Mouse (Mus musculus) stomach, embryonic 14.5 days (tissue): ENCODE results near the gene Dcaf8. TPM values are rescaled to one million over a fixed set of nuclear protein-coding genes. Genes with fewer than 3 reads are reported as not detected.
"Not testable (repeated sequence)": the region's sequence is repeated elsewhere in the genome, so short reads cannot be mapped to it uniquely, and the experiment has no call there.

ENCODE experiments used
- ATAC-seq: fragments of 200-750 bp; cut with Nextera tagmentation; 2 replicates; pipeline ENCODE4 v1.8.0; 2017; ENCODE audit warnings: low read depth, moderate TSS enrichment; ENCODE audit not compliant: insufficient number of reproducible peaks, insufficient read depth, low FRiP score
- H3K27ac ChIP-seq: fragments of 300-500 bp; sonication (generic); 2 replicates; pipeline ENCODE4 v1.5.1; 2014; ENCODE audit warnings: mild to moderate bottlenecking, low read length, moderate library complexity, mixed read lengths
- H3K27me3 ChIP-seq: fragments of 300-500 bp; sonication (generic); 2 replicates; pipeline ENCODE4 v1.6.1; 2014; ENCODE audit warnings: low read length, control low read depth, mixed read lengths; ENCODE audit not compliant: control insufficient read depth, insufficient read depth
- H3K36me3 ChIP-seq: fragments of 300-500 bp; sonication (generic); 2 replicates; pipeline ENCODE4 v1.6.1; 2014; ENCODE audit warnings: mild to moderate bottlenecking, control low read depth, low read length, moderate library complexity, mixed read lengths; ENCODE audit not compliant: control insufficient read depth, insufficient read depth
- H3K4me1 ChIP-seq: fragments of 300-500 bp; sonication (generic); 2 replicates; pipeline ENCODE4 v1.6.1; 2014; ENCODE audit warnings: low read length, control low read depth, mixed read lengths; ENCODE audit not compliant: control insufficient read depth, insufficient read depth
- H3K4me2 ChIP-seq: fragments of 300-500 bp; sonication (generic); replicated peaks from 2 replicates; pipeline ENCODE4 v1.6.1; 2014; ENCODE audit warnings: low read depth, low read length, control low read depth
- H3K4me3 ChIP-seq: fragments of 300-500 bp; sonication (generic); 2 replicates; pipeline ENCODE4 v1.5.1; 2014; ENCODE audit warnings: low read depth, low read length, control low read depth
- H3K9ac ChIP-seq: fragments of 300-500 bp; sonication (generic); replicated peaks from 2 replicates; pipeline ENCODE4 v1.6.1; 2014; ENCODE audit warnings: low read depth, mild to moderate bottlenecking, control low read depth, low read length, moderate library complexity, mixed read lengths
- H3K9me3 ChIP-seq: fragments of 300-500 bp; sonication (generic); 2 replicates; pipeline ENCODE4 v1.6.1; 2016; ENCODE audit warnings: low read depth, low read length, control low read depth; ENCODE audit not compliant: control insufficient read depth
- WGBS: fragments of 180-500 bp; shearing (Covaris S2); extraction: QIAGEN DNeasy Blood & Tissue Kit; methylation state at CpG from one replicate; pipeline ENCODE4 v1.1.7; 2014; 5-methylcytosine and 5-hydroxymethylcytosine counted together
- polyA plus RNA-seq: library from polyadenylated mRNA; unstranded; fragments of >200 nt; fragmentation: Nextera tagmentation; extraction: Ambion mirVana; gene quantifications from 2 replicates; pipeline ENCODE4 v1.2.1, GENCODE M21; 2014

Gene Dcaf8
- polyA plus RNA-seq, 1 experiment from 2014 or later = 116 TPM

GRCm38 (mm10) chr1:172221297-172222063 lies 73.6 kb downstream of the Dcaf8 start:
- H3K4me1 ChIP-seq = peaks cover 34% of the 10 kb centered on the region
- ATAC-seq = no peak
- H3K27ac ChIP-seq = peak overlapping the region; percentile 74; the same call in 1 of the 2 replicates
- H3K4me3 ChIP-seq = no peak overlapping the region
- H3K9ac ChIP-seq = no peak overlapping the region
- WGBS = 43% methylated on average over 11 of the region's 11 CpGs
- no peak overlapping the region for H3K4me2 ChIP-seq
- no peaks in the 10 kb centered on the region for H3K9me3 ChIP-seq
- H3K36me3 ChIP-seq = no peaks in the 10 kb centered on the region
- H3K27me3 ChIP-seq = no peaks in the 10 kb centered on the region

- H3K4me3 ChIP-seq = no peak overlapping the region
- H3K9ac ChIP-seq = no peak overlapping the region
- H3K27ac ChIP-seq = no peak overlapping the region
- ATAC-seq = no peak
- H3K4me2 ChIP-seq = no peak overlapping the region
- H3K36me3 ChIP-seq = no peaks in the 10 kb centered on the region
- H3K9me3 ChIP-seq = no peaks in the 10 kb centered on the region
- H3K4me1 ChIP-seq = no peaks in the 10 kb centered on the region
- WGBS = 77% methylated on average over 2 of the region's 2 CpGs
- no peaks in the 10 kb centered on the region for H3K27me3 ChIP-seq
Observed at GRCm38 (mm10) chr1:172228209-172228608, 80.3 kb downstream of the Dcaf8 start.

DNA sequence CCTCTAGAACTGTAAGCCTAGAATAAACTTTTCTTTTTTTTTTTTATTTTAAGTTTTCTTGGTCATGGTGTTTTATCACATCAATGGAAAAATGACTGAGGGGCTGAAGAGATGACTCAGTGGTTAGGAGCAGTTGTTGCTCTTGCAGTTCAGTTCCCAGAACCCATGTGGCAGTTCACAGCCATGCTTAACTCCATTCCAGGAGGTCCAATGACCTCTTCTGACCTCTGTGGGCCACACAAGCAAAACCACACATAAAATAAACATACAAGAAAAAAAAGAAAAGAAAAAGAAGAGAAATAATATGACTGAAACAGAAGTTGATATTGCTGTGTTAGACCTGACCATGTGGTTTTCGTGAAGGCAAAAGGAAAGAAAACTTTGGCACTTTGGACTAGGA lies 81.3 kb downstream of the Dcaf8 start:
- Histone ChIP-seq H3K27ac (no peak overlapping the region), H3K4me1 (no peaks in the 10 kb centered on the region), H3K36me3 (no peaks in the 10 kb centered on the region), H3K27me3 (no peaks in the 10 kb centered on the region), H3K9ac (no peak overlapping the region), H3K4me3 (no peak overlapping the region), H3K4me2 (no peak overlapping the region), H3K9me3 (no peaks in the 10 kb centered on the region)
- WGBS = 75% methylated on average over 1 of the region's 1 CpGs
- no peak for ATAC-seq

DNA sequence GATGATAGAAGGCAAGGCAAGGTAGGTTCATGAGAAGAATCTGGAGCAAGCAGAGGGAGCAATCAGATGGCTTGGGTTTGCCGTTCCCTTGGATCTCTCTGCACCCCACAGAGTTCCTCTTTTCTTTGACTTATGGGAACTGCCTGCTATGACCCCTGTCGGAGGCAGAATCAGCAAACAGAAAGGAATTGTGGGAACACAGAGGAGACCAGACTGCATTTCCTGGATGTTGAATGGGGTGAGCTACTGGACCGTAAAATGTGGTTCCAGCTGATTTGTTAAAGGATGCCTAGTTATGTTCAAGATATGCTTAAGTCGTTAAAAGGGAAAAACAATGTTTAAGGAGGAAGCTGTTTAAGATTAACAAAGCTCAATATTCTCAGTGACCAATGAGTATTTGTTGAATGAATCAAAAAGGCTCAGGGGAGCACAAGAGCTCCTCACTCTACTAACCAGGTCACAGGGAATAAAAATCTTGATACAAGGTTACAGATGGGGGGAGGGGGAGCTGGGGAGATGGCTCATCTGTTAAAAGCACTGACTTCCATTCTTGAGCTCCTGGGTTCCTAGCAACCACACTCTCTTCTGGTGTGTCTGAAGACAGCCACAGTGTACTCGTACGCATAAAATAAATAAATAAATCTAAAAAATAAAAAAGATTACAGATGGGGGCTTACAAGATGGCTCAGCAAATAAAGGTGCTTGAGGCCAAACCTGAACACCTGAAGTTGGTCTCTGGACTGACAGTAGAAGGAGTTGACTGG lies 93.2 kb downstream of the Dcaf8 start:
- no peak overlapping the region for H3K4me2 ChIP-seq
- no peak overlapping the region for H3K4me3 ChIP-seq
- H3K9me3 ChIP-seq = no peaks in the 10 kb centered on the region
- 68% methylated on average over 6 of the region's 6 CpGs for WGBS
- H3K36me3 ChIP-seq = no peaks in the 10 kb centered on the region
- no peak overlapping the region for H3K27ac ChIP-seq
- no peaks in the 10 kb centered on the region for H3K4me1 ChIP-seq
- no peaks in the 10 kb centered on the region for H3K27me3 ChIP-seq
- no peak for ATAC-seq
- H3K9ac ChIP-seq = no peak overlapping the region

- no peaks in the 10 kb centered on the region for H3K27me3 ChIP-seq
- no peak for ATAC-seq
- 54% methylated on average over 2 of the region's 2 CpGs for WGBS
- no peaks in the 10 kb centered on the region for H3K4me1 ChIP-seq
- no peak overlapping the region for H3K9ac ChIP-seq
- H3K27ac ChIP-seq = no peak overlapping the region
- no peaks in the 10 kb centered on the region for H3K9me3 ChIP-seq
- no peaks in the 10 kb centered on the region for H3K36me3 ChIP-seq
- no peak overlapping the region for H3K4me3 ChIP-seq
- H3K4me2 ChIP-seq = no peak overlapping the region
Observed at GRCm38 (mm10) chr1:172242401-172242800, 94.5 kb downstream of the Dcaf8 start.

GRCm38 (mm10) chr1:172243547-172244205 lies 95.8 kb downstream of the Dcaf8 start:
- H3K27me3 ChIP-seq = no peaks in the 10 kb centered on the region

GRCm38 (mm10) chr1:172244645-172245044 lies 96.8 kb downstream of the Dcaf8 start:
- not testable (repeated sequence) for H3K9ac ChIP-seq, H3K27ac ChIP-seq, ATAC-seq, H3K4me3 ChIP-seq, H3K4me1 ChIP-seq, H3K27me3 ChIP-seq, H3K36me3 ChIP-seq, H3K9me3 ChIP-seq
- 34% methylated on average over 23 of the region's 23 CpGs for WGBS
- peak overlapping the region; percentile 10; the same call in 1 of the 2 replicates for H3K4me2 ChIP-seq

More at GRCm38 (mm10) chr1:172243547-172244205, 95.8 kb downstream of the Dcaf8 start:
- H3K4me2 ChIP-seq = peak overlapping the region; percentile 10; the same call in 1 of the 2 replicates
- H3K27ac ChIP-seq = no peak overlapping the region
- no peaks in the 10 kb centered on the region for H3K4me1 ChIP-seq
- 22% methylated on average over 16 of the region's 16 CpGs for WGBS
- no peaks in the 10 kb centered on the region for H3K9me3 ChIP-seq
- H3K4me3 ChIP-seq = no peak overlapping the region
- H3K9ac ChIP-seq = no peak overlapping the region
- no peak for ATAC-seq
- no peaks in the 10 kb centered on the region for H3K36me3 ChIP-seq
